9 mouse cellular contexts compared by ENCODE assay signal in genomic region chr3:40845521-40845920, GRCm38 (mm10). TPM values are rescaled to one million over a fixed set of nuclear protein-coding genes. Genes with fewer than 3 reads are reported as not detected.
DNase-seq lines count a peak whose midpoint lies in the region; ATAC-seq and TF ChIP-seq lines count a peak whose summit lies in the region.
"Not testable (repeated sequence)": the region's sequence is repeated elsewhere in the genome, so short reads cannot be mapped to it uniquely, and the experiment has no call there.
"Had no signal": no experiment of that assay in that cellular context is flagged by ENCODE, and none has a peak within 500 bp of the region (broad histone marks: within the 10 kb centered on the region; RNA-seq: fewer than 3 reads in every experiment).

No protein-coding gene starts in this region.

- TF ChIP-seq POLR2A in myocyte (IDR thresholded peaks at IDR 0.05; ENCODE audit: insufficient read length, low read depth) = not testable (repeated sequence)

- H3K9ac ChIP-seq in embryonic facial prominence, embryonic 12.5 days; liver, embryonic 16.5 days (ENCODE audit: low read depth, low read length): not testable (repeated sequence)
- peak overlapping the region; percentile 46; the same call in 1 of the 2 replicates for H3K9ac ChIP-seq in hindbrain, embryonic 13.5 days

- not testable (repeated sequence) for H3K27me3 ChIP-seq in embryonic facial prominence, embryonic 12.5 days; hindbrain, embryonic 13.5 days; liver, embryonic 16.5 days (ENCODE audit: control insufficient read depth, insufficient read depth, low read depth, low read length); myocyte (ENCODE audit: control insufficient read depth, insufficient read depth, insufficient read length)

- not testable (repeated sequence) for H3K36me3 ChIP-seq in embryonic facial prominence, embryonic 12.5 days; hindbrain, embryonic 13.5 days; liver, embryonic 16.5 days (ENCODE audit: control insufficient read depth, insufficient read depth); myocyte (ENCODE audit: control insufficient read depth, insufficient read depth)

- ATAC-seq in embryonic facial prominence, embryonic 12.5 days (ENCODE audit: insufficient number of reproducible peaks, insufficient read depth, low FRiP score, low TSS enrichment); hindbrain, embryonic 13.5 days (ENCODE audit: low FRiP score); liver, embryonic 16.5 days (ENCODE audit: low read depth): not testable (repeated sequence)

- not testable (repeated sequence) for H3K27ac ChIP-seq in embryonic facial prominence, embryonic 12.5 days; hindbrain, embryonic 13.5 days; liver, embryonic 16.5 days (ENCODE audit: low read length)

- not testable (repeated sequence) for H3K9me3 ChIP-seq in embryonic facial prominence, embryonic 12.5 days; hindbrain, embryonic 13.5 days; liver, embryonic 16.5 days (replicated peaks; ENCODE audit: control insufficient read depth, low read length)

- WGBS in embryonic facial prominence, embryonic 12.5 days = 84% methylated on average over 5 of the region's 6 CpGs
- WGBS in hindbrain, embryonic 13.5 days = 82% methylated on average over 6 of the region's 6 CpGs
- 78% methylated on average over 5 of the region's 6 CpGs for WGBS in liver, embryonic 16.5 days (ENCODE audit: insufficient replicate concordance)

- not testable (repeated sequence) for H3K4me1 ChIP-seq in embryonic facial prominence, embryonic 12.5 days; hindbrain, embryonic 13.5 days (replicated peaks); liver, embryonic 16.5 days (ENCODE audit: control insufficient read depth, low read depth, low read length)

- peak; percentile 24 for DNase-seq in 3134 (ENCODE audit: extremely low read depth, insufficient read length, low spot score)
- peak; percentile 24 for DNase-seq in adrenal gland, postnatal 14 days
- DNase-seq in gonadal fat pad, adult 2 months (ENCODE audit: low read depth) = peak; percentile 31
- peak; percentile 1 for DNase-seq in kidney, postnatal 14 days

- not testable (repeated sequence) for H3K4me3 ChIP-seq in embryonic facial prominence, embryonic 12.5 days
- H3K4me3 ChIP-seq in hindbrain, embryonic 13.5 days = peak overlapping the region; percentile 53
- H3K4me3 ChIP-seq in liver, embryonic 16.5 days (ENCODE audit: low read depth, low read length) = peak overlapping the region; percentile 73
- H3K4me3 ChIP-seq in myocyte = peak overlapping the region; percentile 29

- peak overlapping the region; percentile 65 for H3K4me2 ChIP-seq in embryonic facial prominence, embryonic 12.5 days (replicated peaks)
- H3K4me2 ChIP-seq in hindbrain, embryonic 13.5 days = peak overlapping the region; percentile 61
- peak overlapping the region; percentile 76 for H3K4me2 ChIP-seq in liver, embryonic 16.5 days (ENCODE audit: low read depth, low read length)
- peak overlapping the region; percentile 73 for H3K4me2 ChIP-seq in myocyte (ENCODE audit: low read depth)

- not testable (repeated sequence) for H3K79me2 ChIP-seq in myocyte (ENCODE audit: control insufficient read depth, insufficient read depth)

- H3ac ChIP-seq in myocyte (ENCODE audit: control insufficient read depth, insufficient read length) = not testable (repeated sequence)

RNA-seq across cellular contexts. Expression of gene Mfsd8, which starts 1.2 kb away (rescaled TPM):
- 18.7 and 20.8 TPM in 2 replicates for total RNA-seq in adrenal gland, postnatal 14 days (2021)
- 7.4 and 8.8 TPM in 2 replicates for polyA plus RNA-seq in embryonic facial prominence, embryonic 12.5 days (2016; fragmentation: Nextera tagmentation; extraction: Ambion mirVana)
- 5.1 and 11.4 TPM in 2 replicates for polyA plus RNA-seq in gonadal fat pad, adult 2 months (2012; rRNA removed)
- 12.5 and 13.0 TPM in 2 replicates for polyA plus RNA-seq in hindbrain, embryonic 13.5 days (2015; fragmentation: Nextera tagmentation; extraction: Ambion mirVana)
- polyA plus RNA-seq in liver, embryonic 16.5 days (2015; fragmentation: Nextera tagmentation; extraction: Ambion mirVana) = 3.9 and 4.6 TPM in 2 replicates
- 2.8 TPM for polyA plus RNA-seq in myocyte (2012; fragmentation: generic; extraction: Trizol)

RNA-seq across cellular contexts. Expression of gene Abhd18, which starts 1.2 kb away (rescaled TPM):
- 6.8 and 7.7 TPM in 2 replicates for total RNA-seq in adrenal gland, postnatal 14 days (2021)
- 6.3 and 8.6 TPM in 2 replicates for polyA plus RNA-seq in embryonic facial prominence, embryonic 12.5 days (2016; fragmentation: Nextera tagmentation; extraction: Ambion mirVana)
- polyA plus RNA-seq in gonadal fat pad, adult 2 months (2012; rRNA removed) = 3.5 and 3.8 TPM in 2 replicates
- polyA plus RNA-seq in hindbrain, embryonic 13.5 days (2015; fragmentation: Nextera tagmentation; extraction: Ambion mirVana) = 15.5 and 17.5 TPM in 2 replicates
- 4.7 and 4.8 TPM in 2 replicates for polyA plus RNA-seq in liver, embryonic 16.5 days (2015; fragmentation: Nextera tagmentation; extraction: Ambion mirVana)
- 1.6 TPM for polyA plus RNA-seq in myocyte (2012; fragmentation: generic; extraction: Trizol)

RNA-seq across cellular contexts. Expression of gene Plk4, which starts 45.7 kb away (rescaled TPM):
- 11.0 and 12.2 TPM in 2 replicates for total RNA-seq in adrenal gland, postnatal 14 days (2021)
- 64.1 and 70.6 TPM in 2 replicates for polyA plus RNA-seq in embryonic facial prominence, embryonic 12.5 days (2016; fragmentation: Nextera tagmentation; extraction: Ambion mirVana)
- 2.5 and 2.7 TPM in 2 replicates for polyA plus RNA-seq in gonadal fat pad, adult 2 months (2012; rRNA removed)
- 17.0 and 17.3 TPM in 2 replicates for polyA plus RNA-seq in hindbrain, embryonic 13.5 days (2015; fragmentation: Nextera tagmentation; extraction: Ambion mirVana)
- 29.8 and 33.3 TPM in 2 replicates for polyA plus RNA-seq in liver, embryonic 16.5 days (2015; fragmentation: Nextera tagmentation; extraction: Ambion mirVana)
- polyA plus RNA-seq in myocyte (2012; fragmentation: generic; extraction: Trizol) = 5.5 TPM

RNA-seq across cellular contexts. Expression of gene 1700034I23Rik, which starts 56.8 kb away (rescaled TPM):
- 0.15 TPM in 2 replicates for total RNA-seq in adrenal gland, postnatal 14 days (2021)
- polyA plus RNA-seq in embryonic facial prominence, embryonic 12.5 days (2016; fragmentation: Nextera tagmentation; extraction: Ambion mirVana) = 0.35 and 0.48 TPM in 2 replicates
- 0.72 and 0.77 TPM in 2 replicates for polyA plus RNA-seq in gonadal fat pad, adult 2 months (2012; rRNA removed)
- 0.35 and 0.41 TPM in 2 replicates for polyA plus RNA-seq in hindbrain, embryonic 13.5 days (2015; fragmentation: Nextera tagmentation; extraction: Ambion mirVana)
- 0.09 and 0.11 TPM in 2 replicates for polyA plus RNA-seq in liver, embryonic 16.5 days (2015; fragmentation: Nextera tagmentation; extraction: Ambion mirVana)
- not detected for polyA plus RNA-seq in myocyte (2012; fragmentation: generic; extraction: Trizol)
- total RNA-seq: heart, postnatal 25 days had no signal
